Mouse (Mus musculus) cortical plate, adult 2 months (tissue): ENCODE measurements at regions not wholly inside any gene's neighbourhood (a gene's known extent, or its start where the extent isn't known, plus 50 kb on each side); places are given as distances from the start of the nearest gene placed in this dataset.

ENCODE experiments used
- H3K27ac ChIP-seq: fragments of 200-500 bp; 2 replicates; pipeline ENCODE4 v1.5.1; 2012; ENCODE audit warnings: low read length, control low read depth, inconsistent platforms; ENCODE audit not compliant: insufficient read depth
- H3K4me1 ChIP-seq: fragments of 200-500 bp; 2 replicates; pipeline ENCODE4 v1.6.1; 2011; ENCODE audit warnings: low read length; ENCODE audit not compliant: control insufficient read depth, insufficient read depth
- H3K4me3 ChIP-seq: fragments of 200-500 bp; 2 replicates; pipeline ENCODE4 v1.5.1; 2011; ENCODE audit warnings: mild to moderate bottlenecking, low read length, control low read depth; ENCODE audit not compliant: insufficient read depth
- CTCF ChIP-seq: fragments of 200-500 bp; IDR thresholded peaks from 2 replicates; pipeline ENCODE4 v1.5.1; 2011; ENCODE audit warnings: mild to moderate bottlenecking, control low read depth, low read length; ENCODE audit not compliant: insufficient read depth; ENCODE audit errors: extremely low read depth
- POLR2A ChIP-seq: fragments of 200-500 bp; IDR thresholded peaks from 2 replicates; pipeline ENCODE4 v1.6.1; 2011; ENCODE audit warnings: mild to moderate bottlenecking, low read length, control low read depth; ENCODE audit not compliant: insufficient read depth; ENCODE audit errors: extremely low read depth

DNA sequence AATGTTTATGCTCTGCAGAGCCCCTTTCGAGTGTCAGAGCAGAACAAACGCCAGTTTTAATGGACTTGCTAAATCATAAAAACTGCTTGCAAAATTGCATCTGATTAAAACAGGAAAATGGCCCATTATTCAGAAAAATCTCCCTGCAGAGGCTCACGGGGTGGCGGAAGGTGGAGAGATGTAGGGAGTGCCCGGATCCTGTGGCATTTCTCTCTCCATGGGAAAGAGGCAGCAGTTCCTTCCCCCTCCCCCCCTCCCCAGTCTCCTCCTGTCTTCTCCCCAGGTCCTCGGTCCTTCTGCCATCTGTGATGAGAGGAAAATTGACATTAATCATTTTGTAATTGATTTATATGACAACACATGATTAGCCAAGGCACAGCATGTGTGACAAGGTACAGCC, 195.6 kb downstream of the Trim29 start:
- no peak for TF ChIP-seq POLR2A
- TF ChIP-seq CTCF: no peak
- H3K27ac ChIP-seq: no peak overlapping the region
- H3K4me3 ChIP-seq: no peak overlapping the region
- H3K4me1 ChIP-seq: no peaks in the 10 kb centered on the region

DNA sequence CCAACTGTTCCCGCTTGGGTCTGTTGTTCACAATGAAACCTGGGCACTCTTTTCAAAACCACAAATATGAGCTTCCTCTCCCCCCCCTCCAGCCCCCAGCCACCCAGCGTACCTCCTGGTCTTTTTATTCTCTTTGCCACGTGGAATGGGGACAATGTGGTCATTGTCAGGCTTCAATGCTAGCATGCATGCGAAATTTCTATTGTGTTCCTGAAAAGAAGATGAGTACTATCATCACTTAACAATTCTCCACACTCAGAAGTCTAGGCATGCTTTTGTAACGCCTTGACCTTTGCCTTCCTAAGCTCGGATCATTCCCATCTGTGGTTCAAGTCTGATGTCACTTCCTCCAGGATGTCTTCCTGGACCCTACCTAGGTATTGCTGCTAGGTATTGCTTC, 202.2 kb downstream of the Trim29 start:
- Histone ChIP-seq H3K4me3 (no peak overlapping the region), H3K4me1 (no peaks in the 10 kb centered on the region), H3K27ac (no peak overlapping the region)
- TF ChIP-seq CTCF (no peak), POLR2A (no peak)

GRCm38 (mm10) chr9:43514731-43515458, 204.2 kb downstream of the Trim29 start:
- Histone ChIP-seq H3K4me3 (no peak overlapping the region), H3K4me1 (no peaks in the 10 kb centered on the region), H3K27ac (no peak overlapping the region)
- no peak for TF ChIP-seq POLR2A
- no peak for TF ChIP-seq CTCF

- no peaks in the 10 kb centered on the region for H3K4me1 ChIP-seq
- peak overlapping the region; percentile 92 for H3K27ac ChIP-seq
- no peak for TF ChIP-seq CTCF
- TF ChIP-seq POLR2A: no peak
- no peak overlapping the region for H3K4me3 ChIP-seq
Observed at GRCm38 (mm10) chr9:43520931-43521330, 210.3 kb downstream of the Trim29 start.

DNA sequence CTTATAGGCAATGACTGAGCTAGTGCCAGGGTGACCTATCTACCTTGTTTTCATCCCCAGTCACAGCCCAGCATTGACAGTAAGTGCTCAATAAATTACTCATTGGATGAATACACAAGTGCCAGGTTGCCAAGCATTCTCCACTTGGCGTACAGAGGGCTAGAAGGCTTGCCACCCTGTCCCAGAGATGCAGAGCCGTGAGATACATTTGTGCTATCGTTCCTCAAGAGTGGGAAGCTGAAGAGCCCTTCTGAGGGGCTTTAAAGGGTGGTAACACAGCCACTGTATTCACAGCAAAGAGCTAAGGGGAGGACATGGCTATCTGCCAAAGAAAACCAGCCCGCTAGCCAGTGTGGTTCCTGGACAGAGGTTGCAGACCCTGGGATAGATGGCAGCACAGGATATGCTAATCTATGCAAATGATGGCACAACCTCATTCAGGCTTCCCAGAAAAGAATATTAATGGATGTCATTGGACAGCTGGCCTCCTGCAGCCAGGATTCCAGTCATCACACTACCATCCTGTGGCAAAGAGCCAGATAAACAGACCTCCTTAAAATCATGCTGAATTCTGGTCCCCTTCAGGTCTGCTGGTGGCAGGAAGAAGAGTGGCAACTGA, 214.4 kb downstream of the Trim29 start:
- Histone ChIP-seq H3K4me3 (no peak overlapping the region), H3K27ac (no peak overlapping the region)

DNA sequence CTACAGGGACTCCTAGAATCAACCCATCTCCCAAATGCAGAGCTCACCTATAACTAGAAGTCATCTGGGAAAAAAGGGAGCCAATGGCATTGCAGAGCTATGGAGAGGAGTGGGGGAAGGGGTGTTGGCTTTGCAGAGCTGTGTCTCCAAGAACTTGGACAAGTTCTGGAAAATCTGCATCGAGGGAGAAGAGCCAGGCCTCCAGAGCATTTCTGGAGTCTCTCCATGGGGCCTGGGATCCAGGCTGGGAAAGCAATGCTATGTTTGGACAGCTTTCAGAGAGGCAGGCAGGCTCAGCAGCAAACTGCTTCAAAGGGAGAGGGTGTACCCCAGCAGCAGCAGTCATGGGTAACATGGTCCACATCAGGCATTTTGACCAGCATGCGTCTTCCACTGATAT, 211.6 kb upstream of the Nectin1 start:
- H3K4me1 ChIP-seq: peaks cover 5% of the 10 kb centered on the region; the same call in 1 of the 2 replicates
- no peak for TF ChIP-seq POLR2A
- no peak for TF ChIP-seq CTCF
- H3K27ac ChIP-seq: no peak overlapping the region
- H3K4me3 ChIP-seq: no peak overlapping the region

More for the DNA sequence above, 214.4 kb downstream of the Trim29 start:
- H3K4me1 ChIP-seq: no peaks in the 10 kb centered on the region
- TF ChIP-seq POLR2A (no peak), CTCF (no peak)

GRCm38 (mm10) chr9:43535967-43536366, 207.8 kb upstream of the Nectin1 start:
- Histone ChIP-seq H3K4me1 (peaks cover 5% of the 10 kb centered on the region; the same call in 1 of the 2 replicates), H3K4me3 (no peak overlapping the region), H3K27ac (peak overlapping the region; percentile 32)
- TF ChIP-seq POLR2A (no peak), CTCF (no peak)

GRCm38 (mm10) chr9:43537121-43537520, 206.7 kb upstream of the Nectin1 start:
- Histone ChIP-seq H3K4me1 (peaks cover 5% of the 10 kb centered on the region; the same call in 1 of the 2 replicates), H3K27ac (peak overlapping the region; percentile 32; the same call in 1 of the 2 replicates), H3K4me3 (no peak overlapping the region)
- TF ChIP-seq CTCF (no peak), POLR2A (no peak)

DNA sequence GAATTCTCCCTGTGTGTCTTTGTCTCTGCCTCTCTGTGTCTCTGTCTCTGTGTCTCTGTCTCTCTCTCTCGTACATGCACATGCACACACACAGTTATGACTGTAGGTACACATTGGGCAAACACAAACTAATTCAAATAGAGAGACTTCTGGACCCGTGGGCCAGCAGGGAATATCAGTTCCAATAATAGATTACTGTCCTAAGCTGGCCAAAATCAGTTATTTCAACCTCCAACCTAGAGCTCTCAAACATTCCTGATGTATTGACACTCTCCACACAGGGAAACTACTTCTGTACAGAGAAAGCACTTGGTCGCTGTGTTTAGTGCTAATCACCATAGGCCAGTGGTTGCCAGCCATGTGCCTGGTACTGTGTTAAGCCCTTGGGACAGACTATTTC, 203.7 kb upstream of the Nectin1 start:
- Histone ChIP-seq H3K4me3 (no peak overlapping the region), H3K4me1 (peaks cover 5% of the 10 kb centered on the region; the same call in 1 of the 2 replicates), H3K27ac (no peak overlapping the region)
- TF ChIP-seq POLR2A (no peak), CTCF (no peak)

DNA sequence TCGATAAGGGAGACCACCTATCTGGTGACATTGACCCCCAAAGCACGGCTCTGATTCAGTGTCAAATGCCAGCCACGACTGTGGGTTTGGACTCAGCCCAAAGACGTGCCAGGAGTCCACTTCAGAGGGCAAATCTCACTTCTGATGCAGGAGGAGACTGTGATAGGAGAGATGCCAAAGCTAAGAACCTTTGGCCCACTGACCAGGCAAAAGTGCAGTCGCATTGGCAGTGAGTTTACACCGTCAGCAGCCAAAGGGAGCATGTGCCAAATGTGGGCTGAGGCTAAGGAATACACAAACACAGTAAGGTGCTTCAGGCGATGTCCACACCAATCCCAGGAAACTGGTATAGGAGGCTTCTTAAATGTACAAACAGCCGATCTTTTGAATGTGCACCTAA, 202.6 kb upstream of the Nectin1 start:
- no peak overlapping the region for H3K4me3 ChIP-seq
- H3K27ac ChIP-seq: no peak overlapping the region
- TF ChIP-seq POLR2A: no peak
- no peak for TF ChIP-seq CTCF
- H3K4me1 ChIP-seq: peaks cover 7% of the 10 kb centered on the region
